ENCODE assay signal across 20 mouse cellular contexts in the genomic region with DNA sequence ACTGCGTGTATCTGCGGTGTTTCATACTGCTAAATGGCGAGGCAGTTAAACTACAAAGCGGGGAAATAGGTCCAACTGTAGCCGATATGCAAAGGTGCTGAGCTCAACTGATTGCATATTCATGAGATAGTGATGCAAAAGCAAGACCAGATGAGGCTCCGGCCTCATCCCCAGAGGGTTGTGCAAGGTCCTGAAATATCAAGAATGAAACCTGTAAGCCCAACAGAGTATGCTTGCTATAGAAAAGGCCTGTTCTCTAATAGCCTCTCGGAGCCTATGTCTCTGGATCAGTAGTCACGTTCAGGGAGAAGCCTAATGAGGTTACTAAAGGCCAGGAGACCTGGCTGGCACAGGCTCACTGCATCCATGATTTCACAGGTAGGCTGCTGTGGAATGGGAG. TPM values are rescaled to one million over a fixed set of nuclear protein-coding genes. Genes with fewer than 3 reads are reported as not detected.
DNase-seq lines count a peak whose midpoint lies in the region; ATAC-seq lines count a peak whose summit lies in the region.
"Had no signal": no experiment of that assay in that cellular context is flagged by ENCODE, and none has a peak within 500 bp of the region (broad histone marks: within the 10 kb centered on the region; RNA-seq: fewer than 3 reads in every experiment).

No protein-coding gene starts in this region.

- no peaks in the 10 kb centered on the region for H3K36me3 ChIP-seq in forebrain, embryonic 16.5 days (ENCODE audit: control insufficient read depth, insufficient read depth)
- no peaks in the 10 kb centered on the region for H3K36me3 ChIP-seq in forebrain, embryonic 11.5 days (ENCODE audit: control insufficient read depth, insufficient read depth, low read length)
- H3K36me3 ChIP-seq in midbrain, embryonic 11.5 days (ENCODE audit: control insufficient read depth, insufficient read depth, low read length) = no peaks in the 10 kb centered on the region
- no peaks in the 10 kb centered on the region for H3K36me3 ChIP-seq in midbrain, embryonic 10.5 days
- no peaks in the 10 kb centered on the region for H3K36me3 ChIP-seq in hindbrain, embryonic 15.5 days
- H3K36me3 ChIP-seq: embryonic facial prominence, embryonic 12.5 days; heart, embryonic 12.5 days; limb, embryonic 12.5 days had no signal

- H3K27ac ChIP-seq in forebrain, embryonic 16.5 days (ENCODE audit: low read length) = no peak overlapping the region
- no peak overlapping the region for H3K27ac ChIP-seq in forebrain, embryonic 11.5 days (ENCODE audit: low read depth, low read length)
- no peak overlapping the region for H3K27ac ChIP-seq in midbrain, embryonic 11.5 days (ENCODE audit: low read depth, low read length)
- H3K27ac ChIP-seq in midbrain, embryonic 10.5 days (replicated peaks) = no peak overlapping the region
- H3K27ac ChIP-seq in hindbrain, embryonic 15.5 days (replicated peaks) = no peak overlapping the region
- H3K27ac ChIP-seq: embryonic facial prominence, embryonic 12.5 days; layer of hippocampus, adult 2 months; left cerebral cortex, adult 2 months; limb, embryonic 12.5 days had no signal

- peak; percentile 15; the same call in 1 of the 2 replicates for ATAC-seq in forebrain, embryonic 16.5 days
- no peak for ATAC-seq in forebrain, embryonic 11.5 days (replicated peaks; ENCODE audit: low FRiP score)
- ATAC-seq in midbrain, embryonic 11.5 days (ENCODE audit: low FRiP score) = no peak
- ATAC-seq in hindbrain, embryonic 15.5 days (ENCODE audit: low FRiP score, low read depth) = 0 out of 2 replicates have a peak, but pooled peaks have one; percentile 45
- peak; percentile 37 for ATAC-seq in monocyte, adult 5-6 weeks (replicated peaks; ENCODE audit: insufficient number of reproducible peaks, low FRiP score, low TSS enrichment, poor library complexity, severe bottlenecking)
- ATAC-seq: intestine, postnatal 0 days had no signal

- 59% methylated on average over 8 of the region's 8 CpGs for WGBS in forebrain, embryonic 16.5 days
- 81% methylated on average over 8 of the region's 8 CpGs for WGBS in forebrain, embryonic 11.5 days
- WGBS in midbrain, embryonic 11.5 days = 84% methylated on average over 8 of the region's 8 CpGs
- WGBS in midbrain, embryonic 10.5 days = 79% methylated on average over 8 of the region's 8 CpGs
- 50% methylated on average over 8 of the region's 8 CpGs for WGBS in hindbrain, embryonic 15.5 days

- intact Hi-C loops in heart, postnatal 10 days (cut with DNase I) = no loop called here

- DNase-seq in forebrain, embryonic 11.5 days (ENCODE audit: low spot score) = no peak
- DNase-seq in midbrain, embryonic 11.5 days (ENCODE audit: low spot score, missing footprints) = peak; percentile 70
- no peak for DNase-seq in midbrain, embryonic 10.5 days (ENCODE audit: low spot score)
- no peak for DNase-seq in left cerebral cortex, adult 9 months (ENCODE audit: low spot score in 2 of 2)
- no peak for DNase-seq in heart, postnatal 10 days
- DNase-seq: adrenal gland, postnatal 14 days; cerebellum, adult 8-10 months; gastrocnemius, postnatal 14 days; heart, postnatal 36 days; kidney, postnatal 10 days; spleen, adult 18-20 months had no signal

- H3K9me3 ChIP-seq in forebrain, embryonic 16.5 days (ENCODE audit: control insufficient read depth, low read length) = no peaks in the 10 kb centered on the region
- no peaks in the 10 kb centered on the region for H3K9me3 ChIP-seq in forebrain, embryonic 11.5 days (ENCODE audit: control insufficient read depth, low read length)
- H3K9me3 ChIP-seq in midbrain, embryonic 11.5 days (ENCODE audit: control insufficient read depth, low read length) = no peaks in the 10 kb centered on the region
- no peaks in the 10 kb centered on the region for H3K9me3 ChIP-seq in midbrain, embryonic 10.5 days (replicated peaks)
- no peaks in the 10 kb centered on the region for H3K9me3 ChIP-seq in hindbrain, embryonic 15.5 days
- H3K9me3 ChIP-seq: embryonic facial prominence, embryonic 12.5 days; heart, embryonic 12.5 days; limb, embryonic 12.5 days had no signal

- H3K4me2 ChIP-seq in forebrain, embryonic 16.5 days (ENCODE audit: low read length) = no peak overlapping the region
- no peak overlapping the region for H3K4me2 ChIP-seq in forebrain, embryonic 11.5 days (ENCODE audit: low read depth, low read length, severe bottlenecking)
- H3K4me2 ChIP-seq in midbrain, embryonic 11.5 days = no peak overlapping the region
- H3K4me2 ChIP-seq in hindbrain, embryonic 15.5 days = no peak overlapping the region
- H3K4me2 ChIP-seq: embryonic facial prominence, embryonic 12.5 days; heart, embryonic 12.5 days; limb, embryonic 12.5 days had no signal

- no peak overlapping the region for H3K4me3 ChIP-seq in forebrain, embryonic 16.5 days (replicated peaks; ENCODE audit: low read length)
- H3K4me3 ChIP-seq in forebrain, embryonic 11.5 days (ENCODE audit: low read depth, low read length) = no peak overlapping the region
- no peak overlapping the region for H3K4me3 ChIP-seq in midbrain, embryonic 11.5 days (ENCODE audit: low read depth, low read length)
- no peak overlapping the region for H3K4me3 ChIP-seq in midbrain, embryonic 10.5 days
- no peak overlapping the region for H3K4me3 ChIP-seq in hindbrain, embryonic 15.5 days
- H3K4me3 ChIP-seq: embryonic facial prominence, embryonic 12.5 days; heart, embryonic 12.5 days; layer of hippocampus, adult 2 months; left cerebral cortex, adult 2 months; limb, embryonic 12.5 days had no signal

- H3K4me1 ChIP-seq in forebrain, embryonic 16.5 days (replicated peaks; ENCODE audit: control insufficient read depth, insufficient read depth, low read length) = peaks cover 19% of the 10 kb centered on the region
- H3K4me1 ChIP-seq in forebrain, embryonic 11.5 days (replicated peaks; ENCODE audit: control insufficient read depth, insufficient read depth, low read length) = no peaks in the 10 kb centered on the region
- H3K4me1 ChIP-seq in midbrain, embryonic 11.5 days (ENCODE audit: control insufficient read depth, insufficient read depth, low read length) = 0 out of 2 replicates have a peak, but pooled peaks cover 4% of the 10 kb centered on the region
- peaks cover 23% of the 10 kb centered on the region for H3K4me1 ChIP-seq in midbrain, embryonic 10.5 days
- H3K4me1 ChIP-seq in hindbrain, embryonic 15.5 days (replicated peaks) = peaks cover 23% of the 10 kb centered on the region

- no peaks in the 10 kb centered on the region for H3K27me3 ChIP-seq in forebrain, embryonic 16.5 days (replicated peaks; ENCODE audit: control insufficient read depth, insufficient read depth, low read length)
- no peaks in the 10 kb centered on the region for H3K27me3 ChIP-seq in forebrain, embryonic 11.5 days (ENCODE audit: control insufficient read depth, insufficient read depth, low read length)
- H3K27me3 ChIP-seq in midbrain, embryonic 11.5 days (ENCODE audit: control insufficient read depth, insufficient read depth, low read length) = no peaks in the 10 kb centered on the region
- no peaks in the 10 kb centered on the region for H3K27me3 ChIP-seq in midbrain, embryonic 10.5 days (ENCODE audit: low read depth, poor library complexity, severe bottlenecking)
- H3K27me3 ChIP-seq in hindbrain, embryonic 15.5 days = no peaks in the 10 kb centered on the region
- H3K27me3 ChIP-seq: embryonic facial prominence, embryonic 12.5 days; heart, embryonic 12.5 days; limb, embryonic 12.5 days had no signal

- H3K9ac ChIP-seq in forebrain, embryonic 16.5 days (replicated peaks; ENCODE audit: low read depth, low read length) = no peak overlapping the region
- H3K9ac ChIP-seq in forebrain, embryonic 11.5 days (ENCODE audit: low read length) = no peak overlapping the region
- no peak overlapping the region for H3K9ac ChIP-seq in midbrain, embryonic 11.5 days (ENCODE audit: low read length)
- H3K9ac ChIP-seq in hindbrain, embryonic 15.5 days = no peak overlapping the region
- H3K9ac ChIP-seq: embryonic facial prominence, embryonic 12.5 days; heart, embryonic 12.5 days; limb, embryonic 12.5 days had no signal

RNA-seq across cellular contexts. Expression of a gene that starts 9.2 kb away (rescaled TPM):
- polyA plus RNA-seq in forebrain, embryonic 16.5 days (2015; fragmentation: Nextera tagmentation; extraction: Ambion mirVana) = 8.9 and 11.7 TPM in 2 replicates
- 5.0 and 5.6 TPM in 2 replicates for polyA plus RNA-seq in forebrain, embryonic 11.5 days (2014; fragmentation: Nextera tagmentation; extraction: Ambion mirVana)
- polyA plus RNA-seq in midbrain, embryonic 11.5 days (2014; fragmentation: Nextera tagmentation; extraction: Ambion mirVana) = 5.4 and 5.8 TPM in 2 replicates
- polyA plus RNA-seq in midbrain, embryonic 10.5 days (2016; fragmentation: Nextera tagmentation; extraction: Ambion mirVana) = 2.0 and 3.1 TPM in 2 replicates
- polyA plus RNA-seq in hindbrain, embryonic 15.5 days (2015; fragmentation: Nextera tagmentation; extraction: Ambion mirVana) = 10.1 and 11.1 TPM in 2 replicates
- 21.5 to 30.2 TPM (median 25.1 TPM) in 3 replicates for total RNA-seq in monocyte, adult 5-6 weeks (2017)
- total RNA-seq in heart, postnatal 10 days (2021) = 10 to 100 TPM; 16.1 to 18.2 TPM

Comparison
In these comparisons a context has a peak if more than half of its experiments do, and no peak if none do; other contexts are left out.
1. ATAC-seq: peak in forebrain, embryonic 16.5 days (single experiment), hindbrain, embryonic 15.5 days (single experiment) and monocyte, adult 5-6 weeks (single experiment); none in forebrain, embryonic 11.5 days (single experiment) and midbrain, embryonic 11.5 days (single experiment).